Mouse (Mus musculus) testis, postnatal 14 days (tissue): Measurements from ENCODE around the gene Nyap1.
"Not testable (repeated sequence)": the region's sequence is repeated elsewhere in the genome, so short reads cannot be mapped to it uniquely, and the experiment has no call there.

ENCODE experiments used
- DNase-seq: peaks from one replicate; pipeline ENCODE4 v3.0.0; 2021; ENCODE audit warnings: low spot score

Nyap1 gene

GRCm38 (mm10) chr5:137768475-137768874 is 27.1 kb upstream of the Nyap1 start:
- no peak for DNase-seq

- DNase-seq = no peak
Measured at GRCm38 (mm10) chr5:137766270-137766669, 24.9 kb upstream of the Nyap1 start.

DNA sequence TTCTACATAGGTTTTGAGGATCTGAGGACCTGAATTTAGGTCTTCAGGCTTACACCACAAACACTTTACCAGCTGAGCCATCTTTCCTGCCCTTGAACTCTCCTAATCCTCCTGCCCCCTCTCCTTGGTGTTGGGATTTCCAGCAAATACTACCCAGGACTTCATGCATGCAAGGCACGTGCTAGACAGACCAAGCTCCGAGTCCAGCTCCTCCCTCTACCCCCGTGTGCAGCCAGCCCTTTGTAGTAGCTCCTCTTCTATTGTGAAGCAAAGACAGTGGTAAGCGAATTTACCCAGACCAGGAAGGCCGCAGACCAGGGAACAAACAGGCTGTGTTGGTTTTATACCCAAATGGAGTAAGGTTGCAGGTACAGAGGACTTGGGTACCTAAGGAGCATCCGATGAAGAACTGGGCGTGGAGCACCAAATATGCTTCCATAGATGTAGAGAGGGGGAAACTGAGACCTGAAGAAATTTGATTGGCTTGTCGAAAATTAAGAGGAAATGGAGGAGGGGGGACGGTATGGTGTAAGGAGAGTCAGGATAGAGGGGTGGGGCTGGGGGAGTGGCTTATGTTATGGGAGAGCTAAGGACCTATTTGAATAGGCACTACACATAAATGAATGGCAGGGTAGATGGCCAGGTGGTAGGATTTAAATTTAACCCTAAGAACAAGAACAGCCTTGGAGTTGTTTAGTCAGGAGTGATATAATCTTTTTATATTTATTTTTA is 23.4 kb upstream of the Nyap1 start:
- no peak for DNase-seq

GRCm38 (mm10) chr5:137759971-137760412 is 18.6 kb upstream of the Nyap1 start:
- peak; percentile 90 for DNase-seq

GRCm38 (mm10) chr5:137758921-137759534 is 17.6 kb upstream of the Nyap1 start:
- no peak for DNase-seq

GRCm38 (mm10) chr5:137757887-137758286 is 16.5 kb upstream of the Nyap1 start:
- DNase-seq = peak; percentile 57

GRCm38 (mm10) chr5:137756882-137757661 is 15.7 kb upstream of the Nyap1 start:
- DNase-seq = peak; percentile 64

GRCm38 (mm10) chr5:137756106-137756505 is 14.7 kb upstream of the Nyap1 start:
- DNase-seq = no peak

- no peak for DNase-seq
Measured at GRCm38 (mm10) chr5:137755425-137755824, 14.0 kb upstream of the Nyap1 start.

GRCm38 (mm10) chr5:137753111-137753832 is 11.9 kb upstream of the Nyap1 start:
- no peak for DNase-seq

DNA sequence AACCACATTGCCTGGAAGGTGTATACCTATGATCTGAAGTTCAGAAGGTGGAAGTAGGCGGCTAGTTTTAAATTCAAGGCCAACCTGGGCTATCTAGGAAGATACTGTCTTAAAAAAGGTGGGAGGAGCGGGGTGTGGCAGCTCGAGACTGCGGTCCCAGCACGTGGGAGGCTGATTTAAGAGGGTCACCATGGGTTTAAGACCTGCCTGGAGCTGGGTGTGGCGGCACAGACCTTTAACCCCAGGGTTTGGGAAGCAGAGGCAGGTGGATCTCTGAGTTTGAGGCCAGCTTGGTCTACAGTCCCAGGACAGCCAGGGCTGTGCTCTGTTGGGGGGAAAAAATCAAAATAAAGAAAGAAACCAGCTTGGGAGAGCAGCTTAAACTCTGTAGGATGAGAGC is 10.6 kb upstream of the Nyap1 start:
- DNase-seq = no peak

- no peak for DNase-seq
Measured at GRCm38 (mm10) chr5:137751221-137751887, 9.9 kb upstream of the Nyap1 start.

DNA sequence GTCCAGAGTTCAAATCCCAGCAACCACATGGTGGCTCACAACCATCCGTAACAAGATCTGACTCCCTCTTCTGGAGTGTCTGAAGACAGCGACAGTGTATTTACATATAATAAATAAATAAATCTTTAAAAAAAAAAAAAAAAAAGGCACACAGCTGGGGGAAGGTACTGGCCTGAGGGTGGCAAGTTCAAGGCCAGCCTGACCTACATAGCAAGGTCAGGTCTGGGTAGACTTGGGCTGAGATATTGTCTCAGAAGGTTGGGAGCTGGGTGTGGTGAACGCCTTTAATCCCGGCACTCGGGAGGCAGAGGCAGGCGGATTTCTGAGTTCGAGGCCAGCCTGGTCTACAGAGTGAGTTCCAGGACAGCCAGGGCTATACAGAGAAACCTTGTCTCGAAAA is 8.8 kb upstream of the Nyap1 start:
- DNase-seq = not testable (repeated sequence)

GRCm38 (mm10) chr5:137749196-137749836 is 7.9 kb upstream of the Nyap1 start:
- no peak for DNase-seq

GRCm38 (mm10) chr5:137748130-137748770 is 6.8 kb upstream of the Nyap1 start:
- no peak for DNase-seq

DNA sequence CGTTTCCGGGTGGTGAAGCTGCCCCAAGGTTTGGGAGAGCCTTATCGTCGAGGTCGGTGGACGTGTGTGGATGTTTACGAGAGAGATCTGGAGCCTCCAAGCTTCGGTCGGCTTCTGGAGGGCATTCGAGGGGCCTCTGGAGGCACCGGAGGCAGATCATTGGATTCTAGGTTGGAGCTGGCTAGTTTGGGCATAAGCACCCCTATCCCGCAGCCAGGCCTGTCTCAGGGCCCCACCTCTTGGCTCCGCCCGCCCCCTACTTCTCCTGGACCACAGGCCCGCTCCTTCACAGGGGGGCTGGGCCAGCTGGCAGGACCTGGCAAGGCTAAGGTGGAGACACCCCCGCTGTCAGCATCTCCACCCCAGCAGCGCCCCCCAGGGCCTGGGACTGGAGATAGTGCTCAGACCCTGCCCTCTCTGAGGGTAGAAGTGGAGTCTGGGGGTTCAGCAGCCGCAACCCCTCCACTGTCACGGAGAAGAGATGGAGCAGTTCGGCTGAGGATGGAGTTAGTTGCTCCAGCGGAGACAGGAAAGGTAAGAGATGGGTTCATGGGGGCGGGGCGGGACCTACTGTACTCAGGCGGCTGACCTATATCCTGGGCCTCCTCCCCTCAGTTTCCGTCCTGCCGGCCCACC is 6.0 kb upstream of the Nyap1 start:
- no peak for DNase-seq

DNA sequence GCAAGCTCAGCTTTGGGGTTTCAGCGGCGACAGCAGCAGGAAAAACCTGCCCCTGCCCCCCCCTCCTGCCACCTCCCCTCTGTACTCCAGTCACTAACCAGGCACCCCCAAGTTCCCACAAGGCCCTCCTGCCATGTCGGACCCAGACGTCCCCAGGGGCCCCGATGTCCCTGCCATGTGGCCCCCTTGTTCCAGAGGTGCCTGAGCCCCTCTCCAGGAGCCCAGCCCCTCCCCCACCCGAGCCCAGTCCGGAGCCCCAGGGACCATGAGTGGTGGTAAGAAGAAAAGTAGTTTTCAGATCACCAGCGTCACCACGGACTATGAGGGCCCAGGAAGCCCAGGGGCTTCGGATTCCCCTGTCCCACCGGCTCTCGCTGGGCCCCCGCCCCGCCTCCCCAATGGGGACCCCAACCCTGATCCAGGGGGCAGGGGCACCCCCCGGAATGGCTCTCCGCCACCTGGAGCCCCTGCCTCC is 5.5 kb upstream of the Nyap1 start:
- DNase-seq = no peak

DNA sequence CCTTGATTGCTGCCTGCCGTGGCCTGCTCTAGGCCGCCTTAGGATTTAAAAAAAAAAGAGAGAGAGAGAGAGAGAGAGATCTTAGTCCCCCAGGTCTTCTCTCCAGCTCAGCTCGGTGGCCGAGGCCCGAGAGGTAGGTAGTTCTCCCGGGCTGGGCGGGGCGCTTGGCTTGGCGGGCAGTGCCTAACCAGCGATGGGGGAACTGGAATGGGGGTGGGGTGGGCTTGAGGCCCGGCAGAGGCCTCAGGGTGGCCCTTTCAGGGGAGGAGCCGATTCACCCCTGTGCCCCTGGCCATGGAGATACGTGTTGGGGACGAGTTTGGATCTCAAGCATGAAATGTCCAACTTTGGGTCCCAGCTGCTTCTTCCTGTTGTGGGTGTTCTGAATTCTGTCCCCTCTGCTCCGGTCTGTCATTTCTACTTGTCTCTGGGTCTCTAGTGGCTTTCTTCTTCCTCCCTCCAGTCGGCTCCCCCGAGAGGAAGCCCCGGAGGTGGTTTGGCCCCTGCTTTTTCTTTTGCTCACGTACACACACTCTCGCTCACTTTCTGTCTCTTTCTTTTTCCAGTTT is 5.0 kb upstream of the Nyap1 start:
- DNase-seq = peak; percentile 78
